Mouse (Mus musculus) right cerebral cortex, postnatal 4 days (tissue): Measurements from ENCODE around the gene Gm17571.

ENCODE experiments used
- DNase-seq: peaks from one replicate; pipeline ENCODE4 v3.0.0-alpha.2; 2022

Gene Gm17571

GRCm38 (mm10) chr9:13446703-13447285, at the start of gene Gm17571:
TSS of gene Gm17571 (minus strand) at chr9:13446753.
- DNase-seq, result no peak

- DNase-seq, result no peak
Measured at GRCm38 (mm10) chr9:13495530-13495929, 49.0 kb upstream of the Gm17571 start.

- DNase-seq, result no peak
Measured at GRCm38 (mm10) chr9:13493746-13494145, 47.2 kb upstream of the Gm17571 start.

GRCm38 (mm10) chr9:13492807-13493206, 46.3 kb upstream of the Gm17571 start:
- DNase-seq, result no peak

- no peak for DNase-seq
Measured at GRCm38 (mm10) chr9:13491854-13492620, 45.5 kb upstream of the Gm17571 start.

GRCm38 (mm10) chr9:13491107-13491506, 44.6 kb upstream of the Gm17571 start:
- DNase-seq, result no peak

GRCm38 (mm10) chr9:13485914-13486313, 39.4 kb upstream of the Gm17571 start:
- DNase-seq, result no peak

GRCm38 (mm10) chr9:13484267-13485240, 38.0 kb upstream of the Gm17571 start:
- DNase-seq, result no peak

- no peak for DNase-seq
Measured at GRCm38 (mm10) chr9:13483199-13484068, 36.9 kb upstream of the Gm17571 start.

- DNase-seq, result no peak
Measured at GRCm38 (mm10) chr9:13479275-13479674, 32.7 kb upstream of the Gm17571 start.

GRCm38 (mm10) chr9:13474951-13475350, 28.4 kb upstream of the Gm17571 start:
- no peak for DNase-seq

- no peak for DNase-seq
Measured at GRCm38 (mm10) chr9:13470013-13470412, 23.5 kb upstream of the Gm17571 start.

- no peak for DNase-seq
Measured at GRCm38 (mm10) chr9:13468778-13469177, 22.2 kb upstream of the Gm17571 start.

GRCm38 (mm10) chr9:13467745-13468144, 21.2 kb upstream of the Gm17571 start:
- no peak for DNase-seq

- DNase-seq, result no peak
Measured at GRCm38 (mm10) chr9:13466816-13467215, 20.3 kb upstream of the Gm17571 start.

GRCm38 (mm10) chr9:13466351-13466750, 19.8 kb upstream of the Gm17571 start:
- no peak for DNase-seq

- no peak for DNase-seq
Measured at GRCm38 (mm10) chr9:13465358-13466020, 18.9 kb upstream of the Gm17571 start.

- no peak for DNase-seq
Measured at GRCm38 (mm10) chr9:13460926-13461325, 14.4 kb upstream of the Gm17571 start.

- no peak for DNase-seq
Measured at GRCm38 (mm10) chr9:13460012-13460411, 13.5 kb upstream of the Gm17571 start.

GRCm38 (mm10) chr9:13459371-13459770, 12.8 kb upstream of the Gm17571 start:
- DNase-seq, result no peak

GRCm38 (mm10) chr9:13457774-13458173, 11.2 kb upstream of the Gm17571 start:
- DNase-seq, result no peak

GRCm38 (mm10) chr9:13455231-13455630, 8.7 kb upstream of the Gm17571 start:
- no peak for DNase-seq
